Mouse (Mus musculus) bone marrow macrophage, adult 2 months (primary cell): ENCODE measurements around the gene Zfp870. TPM values are rescaled to one million over a fixed set of nuclear protein-coding genes. Genes with fewer than 3 reads are reported as not detected.
A peak's percentile ranks its signal among the peaks of the same experiment; 100 is the strongest.
"Not testable (repeated sequence)": the region's sequence is repeated elsewhere in the genome, so short reads cannot be mapped to it uniquely, and the experiment has no call there.

Experiments
- H3K27ac ChIP-seq: 2 replicates; pipeline ENCODE4 v1.5.1; 2012; ENCODE audit warnings: low read depth, low read length; ENCODE audit not compliant: insufficient read depth
- H3K4me1 ChIP-seq: 2 replicates; pipeline ENCODE4 v1.6.1; 2012; ENCODE audit warnings: low read length; ENCODE audit not compliant: control insufficient read depth, insufficient read depth
- H3K4me3 ChIP-seq: 2 replicates; pipeline ENCODE4 v1.5.1; 2012; ENCODE audit warnings: mild to moderate bottlenecking, low read length, moderate library complexity; ENCODE audit not compliant: insufficient read depth
- CTCF ChIP-seq: IDR thresholded peaks from 2 replicates; pipeline ENCODE4 v1.5.1; 2012; ENCODE audit warnings: low read depth, mild to moderate bottlenecking, low read length, moderate library complexity
- POLR2A ChIP-seq: IDR thresholded peaks from 2 replicates; pipeline ENCODE4 v1.6.1; 2012; ENCODE audit warnings: mild to moderate bottlenecking, low read depth, low read length, borderline replicate concordance
- polyA plus RNA-seq: library from polyadenylated mRNA; stranded (reverse); fragments of >200 nt; gene quantifications from 2 replicates; pipeline ENCODE4 v1.2.4, GENCODE M21; 2012; ENCODE audit not compliant: missing spikeins, insufficient read depth, insufficient read length

Zfp870 gene
- polyA plus RNA-seq, 1 experiment, result 6.8 TPM

DNA sequence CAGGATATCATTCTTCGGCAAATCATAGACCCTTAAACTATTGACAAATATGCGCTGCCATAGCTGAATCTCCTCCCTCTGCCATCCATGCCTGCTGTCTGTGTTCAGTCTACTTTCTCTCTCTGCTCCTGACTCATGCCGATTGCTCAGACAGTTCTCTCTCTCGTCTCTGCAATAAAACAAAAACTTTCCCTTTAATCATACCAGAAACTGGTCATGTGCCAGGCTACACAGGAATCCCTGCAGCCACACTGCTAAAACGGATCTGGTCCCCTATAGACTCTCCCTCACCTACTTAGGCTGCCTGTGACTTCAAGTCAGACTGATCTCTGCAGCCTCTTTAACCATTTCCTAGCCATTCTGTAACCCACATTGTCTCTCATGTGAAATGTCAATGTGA lies 18.7 kb downstream of the Zfp870 start:
- Histone ChIP-seq H3K4me3 (no peak overlapping the region), H3K27ac (no peak overlapping the region), H3K4me1 (no peaks in the 10 kb centered on the region)
- TF ChIP-seq CTCF, result no peak
- no peak for TF ChIP-seq POLR2A

- TF ChIP-seq POLR2A, result no peak
- no peak for TF ChIP-seq CTCF
- Histone ChIP-seq H3K4me1 (no peaks in the 10 kb centered on the region), H3K27ac (no peak overlapping the region), H3K4me3 (no peak overlapping the region)
Observed at GRCm38 (mm10) chr17:32872091-32872490, 19.4 kb downstream of the Zfp870 start.

DNA sequence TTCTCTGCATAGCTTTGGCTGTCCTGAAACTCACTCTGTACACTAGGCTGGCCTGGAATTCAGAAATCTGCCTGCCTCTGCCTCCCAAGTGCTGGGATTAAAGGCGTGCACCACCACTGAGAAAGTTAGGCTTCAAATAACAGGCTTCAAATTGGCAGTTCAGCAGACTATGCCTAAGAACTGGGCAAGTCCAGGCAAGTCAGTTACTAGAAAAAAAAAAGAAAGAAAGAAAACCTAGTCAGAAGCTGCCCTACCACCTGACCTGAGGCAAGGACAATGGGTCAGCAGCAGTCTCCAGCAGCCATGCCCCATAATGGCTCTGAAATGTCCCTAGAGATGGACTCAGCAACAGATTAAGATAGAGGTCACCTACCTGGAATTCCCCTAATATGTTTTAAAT lies 20.0 kb downstream of the Zfp870 start:
- Histone ChIP-seq H3K4me1 (no peaks in the 10 kb centered on the region), H3K4me3 (no peak overlapping the region), H3K27ac (no peak overlapping the region)
- TF ChIP-seq CTCF (no peak), POLR2A (no peak)

DNA sequence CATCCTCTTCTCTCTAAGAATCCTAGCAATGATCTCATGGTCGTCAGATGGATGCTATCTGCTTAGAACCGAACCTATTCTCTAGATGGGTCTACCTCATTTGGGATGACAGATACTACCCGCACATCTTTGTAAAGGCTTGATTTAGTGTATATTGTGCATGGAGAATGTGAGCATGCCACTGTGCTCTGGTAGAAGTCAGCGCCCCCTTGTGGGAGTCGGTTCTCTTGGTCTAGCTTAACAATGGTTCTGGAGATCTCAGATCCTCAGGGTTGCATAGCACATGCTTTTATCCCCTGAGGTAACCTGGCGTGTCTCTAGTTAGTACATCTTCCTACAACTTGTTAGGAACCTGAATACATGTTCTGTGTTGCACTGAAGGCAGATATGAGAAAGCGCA lies 24.2 kb downstream of the Zfp870 start:
- not testable (repeated sequence) for H3K27ac ChIP-seq, H3K4me3 ChIP-seq, H3K4me1 ChIP-seq

DNA sequence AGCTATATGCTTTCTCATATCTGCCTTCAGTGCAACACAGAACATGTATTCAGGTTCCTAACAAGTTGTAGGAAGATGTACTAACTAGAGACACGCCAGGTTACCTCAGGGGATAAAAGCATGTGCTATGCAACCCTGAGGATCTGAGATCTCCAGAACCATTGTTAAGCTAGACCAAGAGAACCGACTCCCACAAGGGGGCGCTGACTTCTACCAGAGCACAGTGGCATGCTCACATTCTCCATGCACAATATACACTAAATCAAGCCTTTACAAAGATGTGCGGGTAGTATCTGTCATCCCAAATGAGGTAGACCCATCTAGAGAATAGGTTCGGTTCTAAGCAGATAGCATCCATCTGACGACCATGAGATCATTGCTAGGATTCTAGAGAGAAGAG lies 34.7 kb downstream of the Zfp870 start:
- H3K27ac ChIP-seq, H3K4me1 ChIP-seq, H3K4me3 ChIP-seq: not testable (repeated sequence)

- H3K27ac ChIP-seq, result no peak overlapping the region
Observed at GRCm38 (mm10) chr17:32851581-32851980, 39.9 kb downstream of the Zfp870 start.

GRCm38 (mm10) chr17:32841388-32841787 lies 50.1 kb downstream of the Zfp870 start:
- Histone ChIP-seq H3K4me3 (no peak overlapping the region), H3K4me1 (no peaks in the 10 kb centered on the region), H3K27ac (no peak overlapping the region)
- TF ChIP-seq POLR2A, result no peak
- TF ChIP-seq CTCF, result no peak

More at GRCm38 (mm10) chr17:32851581-32851980, 39.9 kb downstream of the Zfp870 start:
- no peak for TF ChIP-seq POLR2A
- Histone ChIP-seq H3K4me1 (no peaks in the 10 kb centered on the region), H3K4me3 (no peak overlapping the region)

GRCm38 (mm10) chr17:32839083-32839802 lies 52.2 kb downstream of the Zfp870 start:
- Histone ChIP-seq H3K4me3 (no peak overlapping the region), H3K27ac (no peak overlapping the region), H3K4me1 (no peaks in the 10 kb centered on the region)
- TF ChIP-seq POLR2A (no peak), CTCF (no peak)

- H3K4me1 ChIP-seq, result peaks cover 7% of the 10 kb centered on the region; the same call in 1 of the 2 replicates
- H3K27ac ChIP-seq, result no peak overlapping the region
- no peak overlapping the region for H3K4me3 ChIP-seq
- TF ChIP-seq CTCF (no peak), POLR2A (no peak)
Observed at GRCm38 (mm10) chr17:32830418-32830782, 61.0 kb downstream of the Zfp870 start.

- Histone ChIP-seq H3K27ac (0 out of 2 replicates have a peak within 1 kb of the TSS, but pooled peaks have one; percentile 10), H3K4me1 (peaks cover 7% of the 10 kb centered on the region; the same call in 1 of the 2 replicates), H3K4me3 (peak within 1 kb of the TSS; percentile 87)
- TF ChIP-seq POLR2A (no peak), CTCF (no peak)
Observed at GRCm38 (mm10) chr17:32829540-32830417, 61.7 kb downstream of the Zfp870 start, which contains the start of gene Zfp799. TSS of gene Zfp799 (minus strand) at chr17:32830261.

Other genes with a start within 250 kb of the Zfp870 start
- gene Cyp4f40, start 232.7 kb downstream of the Zfp870 start, polyA plus RNA-seq, result not detected in 2 replicates
- gene Cyp4f15, start 206.0 kb downstream of the Zfp870 start, polyA plus RNA-seq, result not detected in 2 replicates
- gene Zfp871, start 103.4 kb downstream of the Zfp870 start, polyA plus RNA-seq, result 44.6 and 47.2 TPM in 2 replicates
- gene Zfp811, start 81.7 kb downstream of the Zfp870 start, polyA plus RNA-seq, result 0.68 and 0.82 TPM in 2 replicates
- gene Zfp799, start 61.4 kb downstream of the Zfp870 start, polyA plus RNA-seq, result 9.2 and 9.6 TPM in 2 replicates
- gene Cyp4f14, start 25.7 kb upstream of the Zfp870 start, polyA plus RNA-seq, result not detected in 2 replicates
- gene Cyp4f13, start 55.8 kb upstream of the Zfp870 start, polyA plus RNA-seq, result 49.0 and 53.3 TPM in 2 replicates
- gene Zfp472, start 74.2 kb upstream of the Zfp870 start, polyA plus RNA-seq, result 6.8 and 12.7 TPM in 2 replicates
- gene Zfp952, start 101.5 kb upstream of the Zfp870 start, polyA plus RNA-seq, result 9.9 and 10.5 TPM in 2 replicates
- 3.3 and 4.7 TPM in 2 replicates for gene Zfp763, start 141.8 kb upstream of the Zfp870 start, polyA plus RNA-seq
- gene 4921501E09Rik, start 176.4 kb upstream of the Zfp870 start, polyA plus RNA-seq, result not detected in 2 replicates
- 4.7 and 7.1 TPM in 2 replicates for gene Zfp563, start 197.7 kb upstream of the Zfp870 start, polyA plus RNA-seq
- gene Morc2b, start 248.0 kb upstream of the Zfp870 start, polyA plus RNA-seq, result not detected in 2 replicates